Mouse (Mus musculus) hindbrain, embryonic 13.5 days (tissue): ENCODE measurements around the gene C330007P06Rik. TPM values are rescaled to one million over a fixed set of nuclear protein-coding genes. Genes with fewer than 3 reads are reported as not detected.

Experiments
- ATAC-seq: fragments of 200-750 bp; cut with Nextera tagmentation; 2 replicates; pipeline ENCODE4 v1.8.0; 2017; ENCODE audit warnings: moderate TSS enrichment; ENCODE audit not compliant: low FRiP score
- H3K27ac ChIP-seq: fragments of 300-500 bp; sonication (generic); 2 replicates; pipeline ENCODE4 v1.5.1; 2015; ENCODE audit warnings: inconsistent platforms, mild to moderate bottlenecking, moderate library complexity
- H3K27me3 ChIP-seq: fragments of 300-500 bp; sonication (generic); 2 replicates; pipeline ENCODE4 v1.6.1; 2015; ENCODE audit warnings: mild to moderate bottlenecking, inconsistent platforms
- H3K36me3 ChIP-seq: fragments of 300-500 bp; sonication (generic); 2 replicates; pipeline ENCODE4 v1.6.1; 2015; ENCODE audit warnings: mild to moderate bottlenecking, inconsistent platforms
- H3K4me1 ChIP-seq: fragments of 300-500 bp; sonication (generic); replicated peaks from 2 replicates; pipeline ENCODE4 v1.6.1; 2015; ENCODE audit warnings: inconsistent platforms
- H3K4me2 ChIP-seq: fragments of 300-500 bp; sonication (generic); 2 replicates; pipeline ENCODE4 v1.6.1; 2015; ENCODE audit warnings: inconsistent platforms, mild to moderate bottlenecking, moderate library complexity
- H3K4me3 ChIP-seq: fragments of 300-500 bp; sonication (generic); 2 replicates; pipeline ENCODE4 v1.5.1; 2015; ENCODE audit warnings: mild to moderate bottlenecking, inconsistent platforms
- H3K9ac ChIP-seq: fragments of 300-500 bp; sonication (generic); 2 replicates; pipeline ENCODE4 v1.6.1; 2015; ENCODE audit warnings: mild to moderate bottlenecking, inconsistent platforms
- H3K9me3 ChIP-seq: fragments of 300-500 bp; sonication (generic); 2 replicates; pipeline ENCODE4 v1.6.1; 2016; ENCODE audit warnings: inconsistent platforms
- WGBS: fragments of 180-500 bp; shearing (Covaris S2); methylation state at CpG from one replicate; pipeline ENCODE4 v1.1.7; 2015; 5-methylcytosine and 5-hydroxymethylcytosine counted together
- polyA plus RNA-seq: library from polyadenylated mRNA; unstranded; fragments of >200 nt; fragmentation: Nextera tagmentation; extraction: Ambion mirVana; gene quantifications from 2 replicates; pipeline ENCODE4 v1.2.1, GENCODE M21; 2015

The C330007P06Rik gene
- polyA plus RNA-seq, 1 experiment from 2014 or later: 24.7 TPM

DNA sequence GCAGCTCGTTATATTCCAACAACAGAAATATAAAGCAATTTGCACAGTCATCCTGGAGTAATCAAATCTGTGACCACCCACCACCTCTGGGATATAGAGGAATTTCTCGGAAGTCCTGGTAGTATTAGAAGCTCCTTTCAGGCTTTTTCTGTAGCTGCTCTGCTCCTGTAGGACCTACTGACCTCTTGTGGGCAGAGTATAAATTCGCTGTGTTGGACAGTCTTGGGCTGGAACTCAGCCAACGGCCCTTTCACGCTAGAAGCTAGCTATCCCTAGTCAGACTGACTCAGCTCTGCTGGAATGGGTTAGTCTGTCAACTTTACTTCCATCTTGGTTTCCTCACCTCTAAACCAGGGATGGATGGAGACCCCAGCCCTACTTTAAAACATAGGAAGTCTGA, 43.6 kb downstream of the C330007P06Rik start:
- H3K9me3 ChIP-seq: no peaks in the 10 kb centered on the region
- WGBS: 48% methylated on average over 5 of the region's 5 CpGs
- no peak for ATAC-seq

DNA sequence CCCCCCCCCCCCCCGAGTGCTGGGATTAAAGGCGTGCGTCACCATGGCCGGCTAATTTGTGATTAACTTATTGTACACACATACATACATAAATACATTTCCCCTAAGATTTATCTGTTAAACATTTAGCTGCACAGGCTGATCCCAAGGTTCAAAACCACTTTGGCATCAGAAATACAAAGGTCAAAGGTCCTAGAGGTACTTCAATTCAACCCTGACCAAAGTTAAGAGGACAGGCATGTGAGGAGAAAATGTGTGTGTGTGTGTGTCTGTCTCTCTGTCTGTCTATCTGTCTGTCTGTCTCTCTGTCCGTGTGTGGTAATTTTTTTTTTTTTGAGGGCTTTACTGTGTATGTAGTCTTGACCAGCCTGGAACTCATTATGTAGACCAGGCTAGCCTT, 47.0 kb downstream of the C330007P06Rik start:
- Histone ChIP-seq H3K36me3 (no peaks in the 10 kb centered on the region), H3K4me2 (no peak overlapping the region)
- 90% methylated on average over 5 of the region's 5 CpGs for WGBS

More for the DNA sequence above, 43.6 kb downstream of the C330007P06Rik start:
- no peak overlapping the region for H3K27ac ChIP-seq
- H3K4me1 ChIP-seq: peaks cover 3% of the 10 kb centered on the region
- H3K4me2 ChIP-seq: no peak overlapping the region
- no peak overlapping the region for H3K9ac ChIP-seq
- H3K36me3 ChIP-seq: no peaks in the 10 kb centered on the region
- H3K27me3 ChIP-seq: no peaks in the 10 kb centered on the region
- no peak overlapping the region for H3K4me3 ChIP-seq

DNA sequence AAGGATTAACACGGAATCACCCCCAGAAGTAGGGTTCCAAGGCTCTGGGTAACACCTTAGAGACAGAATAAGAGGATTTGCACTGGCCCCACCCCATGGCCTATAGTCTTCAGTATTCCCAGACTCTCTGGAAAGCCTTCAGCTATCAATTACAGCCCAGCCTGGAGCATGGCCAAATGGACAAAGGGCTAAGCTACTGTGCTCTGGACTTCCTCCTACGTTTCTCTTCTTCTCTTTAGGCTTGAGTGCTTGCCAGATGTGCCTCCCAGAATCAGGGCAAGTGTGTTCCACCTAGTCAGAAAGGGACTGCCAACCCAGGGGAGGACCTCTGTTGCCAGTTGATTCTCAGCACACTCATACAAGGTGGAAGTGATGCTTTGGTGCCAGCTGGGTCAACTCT, 48.9 kb downstream of the C330007P06Rik start:
- no peak for ATAC-seq
- 57% methylated on average over 2 of the region's 2 CpGs for WGBS

More for the DNA sequence above, 47.0 kb downstream of the C330007P06Rik start:
- H3K27me3 ChIP-seq: no peaks in the 10 kb centered on the region
- H3K27ac ChIP-seq: no peak overlapping the region
- no peak overlapping the region for H3K4me3 ChIP-seq
- H3K9ac ChIP-seq: no peak overlapping the region
- H3K9me3 ChIP-seq: no peaks in the 10 kb centered on the region
- ATAC-seq: no peak
- H3K4me1 ChIP-seq: no peaks in the 10 kb centered on the region

DNA sequence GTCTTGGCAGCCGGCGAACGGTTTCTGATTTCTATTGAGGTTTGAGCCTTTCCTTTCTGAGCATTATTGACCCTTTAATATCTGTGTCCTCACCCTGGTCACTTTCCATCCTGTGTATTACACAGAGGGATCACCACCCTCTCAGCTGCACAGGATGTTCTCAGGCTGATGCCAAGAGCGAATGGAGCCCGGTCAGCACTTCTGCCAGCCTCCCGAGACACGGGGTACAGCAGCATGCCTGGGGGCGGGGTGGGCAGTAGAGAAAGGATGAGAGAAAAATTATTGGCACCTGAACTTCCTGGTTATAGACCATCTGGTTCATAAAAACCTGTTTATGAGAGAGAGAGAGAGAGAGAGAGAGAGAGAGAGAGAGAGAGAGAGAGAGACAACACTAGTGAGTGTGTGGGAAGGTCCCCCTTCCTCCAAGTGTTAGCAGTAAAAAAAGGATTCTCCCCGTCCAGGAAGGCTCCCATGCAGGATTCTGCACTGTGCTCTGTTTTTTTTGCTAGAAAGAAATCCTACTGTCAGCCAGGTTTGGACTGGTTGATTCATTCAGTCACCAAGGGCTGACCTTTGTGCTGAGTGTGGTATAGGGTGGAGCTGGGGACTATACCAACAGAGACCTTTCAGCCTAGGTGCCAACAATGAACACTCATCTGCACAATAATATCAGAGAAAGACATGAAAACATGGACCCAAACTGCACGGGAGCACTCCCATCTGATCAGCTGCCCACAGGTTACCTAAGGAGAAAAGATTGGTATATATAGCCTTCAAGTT, 49.8 kb downstream of the C330007P06Rik start:
- no peak overlapping the region for H3K4me2 ChIP-seq

More for the DNA sequence above, 48.9 kb downstream of the C330007P06Rik start:
- H3K9me3 ChIP-seq: no peaks in the 10 kb centered on the region
- H3K9ac ChIP-seq: no peak overlapping the region
- H3K4me2 ChIP-seq: no peak overlapping the region
- H3K36me3 ChIP-seq: no peaks in the 10 kb centered on the region
- H3K27ac ChIP-seq: no peak overlapping the region
- H3K4me1 ChIP-seq: no peaks in the 10 kb centered on the region
- H3K27me3 ChIP-seq: no peaks in the 10 kb centered on the region
- H3K4me3 ChIP-seq: no peak overlapping the region

DNA sequence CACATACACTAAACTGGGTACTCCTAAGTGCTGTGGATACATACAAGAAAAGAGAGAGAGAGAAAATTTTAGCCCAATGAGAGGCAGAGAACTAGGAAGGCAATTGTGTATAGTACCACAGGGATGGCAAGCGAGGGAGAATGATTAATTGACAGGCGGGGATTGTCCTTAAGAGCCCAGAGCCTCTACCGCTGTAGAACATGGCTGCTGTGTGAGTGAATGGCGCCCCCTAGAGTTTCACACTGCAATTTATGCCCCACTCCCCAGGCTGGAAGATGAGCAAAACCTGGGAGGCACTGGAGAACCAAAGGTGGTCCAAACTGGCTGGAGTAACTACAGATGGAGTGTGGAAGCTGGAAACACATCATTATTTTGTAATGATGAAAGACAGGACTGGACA, 53.7 kb downstream of the C330007P06Rik start:
- H3K36me3 ChIP-seq: no peaks in the 10 kb centered on the region
- H3K27ac ChIP-seq: no peak overlapping the region
- no peak overlapping the region for H3K4me3 ChIP-seq
- no peak overlapping the region for H3K9ac ChIP-seq
- ATAC-seq: peak; percentile 63; the same call in 1 of the 2 replicates
- WGBS: 11% methylated on average over 4 of the region's 4 CpGs
- no peaks in the 10 kb centered on the region for H3K9me3 ChIP-seq
- H3K27me3 ChIP-seq: no peaks in the 10 kb centered on the region
- H3K4me1 ChIP-seq: peaks cover 7% of the 10 kb centered on the region
- H3K4me2 ChIP-seq: no peak overlapping the region

More for the DNA sequence above, 49.8 kb downstream of the C330007P06Rik start:
- no peak for ATAC-seq
- Histone ChIP-seq H3K9me3 (no peaks in the 10 kb centered on the region), H3K36me3 (no peaks in the 10 kb centered on the region), H3K27me3 (no peaks in the 10 kb centered on the region), H3K4me3 (no peak overlapping the region), H3K4me1 (no peaks in the 10 kb centered on the region), H3K9ac (no peak overlapping the region), H3K27ac (no peak overlapping the region)
- 81% methylated on average over 10 of the region's 10 CpGs for WGBS

DNA sequence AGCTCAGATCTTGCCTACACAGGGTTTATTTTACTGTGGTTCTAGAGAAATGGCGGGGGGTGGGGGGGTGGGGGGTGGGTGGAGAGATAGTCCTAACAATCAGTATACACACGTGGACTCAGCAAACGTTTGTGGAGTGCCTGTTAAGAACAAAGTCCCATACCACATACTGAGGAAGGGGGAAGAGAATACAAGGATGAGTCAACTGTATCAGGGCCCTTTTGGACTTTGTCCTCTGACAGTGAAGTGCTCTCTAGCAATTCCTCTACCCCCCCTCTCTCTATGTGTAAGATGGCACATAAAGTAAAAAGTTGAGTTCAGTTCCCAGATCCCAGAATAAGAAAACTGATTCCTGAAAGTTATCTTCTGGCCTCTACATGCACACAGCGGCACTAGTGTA, 54.3 kb downstream of the C330007P06Rik start:
- Histone ChIP-seq H3K4me1 (peaks cover 7% of the 10 kb centered on the region), H3K9ac (no peak overlapping the region), H3K4me2 (no peak overlapping the region), H3K27me3 (no peaks in the 10 kb centered on the region), H3K36me3 (no peaks in the 10 kb centered on the region), H3K27ac (no peak overlapping the region), H3K9me3 (no peaks in the 10 kb centered on the region), H3K4me3 (no peak overlapping the region)
- WGBS: 64% methylated on average over 4 of the region's 4 CpGs
- no peak for ATAC-seq

DNA sequence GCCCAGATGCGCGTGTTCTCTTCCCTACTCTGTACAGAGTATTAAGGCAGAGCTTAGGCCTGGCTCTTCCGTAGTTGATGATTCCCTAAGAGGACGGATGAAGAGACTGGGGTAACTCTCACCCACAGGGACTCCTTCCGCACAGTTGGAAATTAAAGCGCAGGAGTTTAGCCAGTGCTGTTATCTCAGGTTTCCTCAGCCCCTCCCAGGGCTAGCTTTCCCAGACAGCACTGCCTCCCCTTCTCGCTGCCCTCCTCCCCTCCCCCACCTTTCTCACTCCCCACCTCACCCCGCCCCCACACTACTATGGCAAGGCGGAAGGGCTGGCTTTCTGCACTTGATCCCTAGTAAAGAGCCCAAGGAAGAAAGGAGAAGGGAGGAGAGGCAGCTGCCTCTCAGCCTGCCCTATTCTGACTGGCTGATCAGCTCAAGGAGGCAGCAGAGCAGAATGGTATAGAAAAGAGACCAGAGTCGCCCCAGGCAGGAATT, 56.9 kb downstream of the C330007P06Rik start:
- WGBS: 18% methylated on average over 10 of the region's 10 CpGs
- ATAC-seq: peak; percentile 78
- Histone ChIP-seq H3K27ac (peak overlapping the region; percentile 89), H3K4me1 (peaks cover 7% of the 10 kb centered on the region), H3K4me3 (peak overlapping the region; percentile 12), H3K27me3 (no peaks in the 10 kb centered on the region), H3K36me3 (no peaks in the 10 kb centered on the region), H3K9ac (peak overlapping the region; percentile 46; the same call in 1 of the 2 replicates), H3K4me2 (peak overlapping the region; percentile 42), H3K9me3 (no peaks in the 10 kb centered on the region)

DNA sequence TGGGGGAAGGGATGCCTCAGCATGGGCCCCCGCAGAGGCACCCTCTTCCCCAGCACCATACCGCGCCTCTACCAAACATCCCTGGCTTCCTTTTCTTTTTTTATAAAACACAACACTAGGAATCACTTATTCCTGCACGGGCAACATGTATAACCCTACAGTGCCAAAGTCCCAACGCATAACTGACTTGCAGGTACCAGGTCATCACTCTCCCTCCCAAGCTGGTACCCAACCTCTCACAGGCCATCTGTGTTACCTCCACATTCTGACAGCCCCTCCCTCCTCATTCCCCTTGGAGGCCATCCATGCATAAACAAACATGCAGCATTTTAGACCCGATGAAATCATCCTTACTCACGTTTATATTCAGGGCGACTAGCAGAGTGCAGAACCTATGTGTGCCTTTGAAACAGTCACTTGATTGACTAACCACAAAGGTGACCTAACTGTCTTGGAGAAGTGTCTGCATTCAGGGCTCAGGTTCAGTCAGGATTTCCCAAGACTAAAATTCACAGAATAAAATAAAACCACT, 57.5 kb downstream of the C330007P06Rik start:
- 18% methylated on average over 8 of the region's 8 CpGs for WGBS
- H3K27ac ChIP-seq: peak overlapping the region; percentile 89

DNA sequence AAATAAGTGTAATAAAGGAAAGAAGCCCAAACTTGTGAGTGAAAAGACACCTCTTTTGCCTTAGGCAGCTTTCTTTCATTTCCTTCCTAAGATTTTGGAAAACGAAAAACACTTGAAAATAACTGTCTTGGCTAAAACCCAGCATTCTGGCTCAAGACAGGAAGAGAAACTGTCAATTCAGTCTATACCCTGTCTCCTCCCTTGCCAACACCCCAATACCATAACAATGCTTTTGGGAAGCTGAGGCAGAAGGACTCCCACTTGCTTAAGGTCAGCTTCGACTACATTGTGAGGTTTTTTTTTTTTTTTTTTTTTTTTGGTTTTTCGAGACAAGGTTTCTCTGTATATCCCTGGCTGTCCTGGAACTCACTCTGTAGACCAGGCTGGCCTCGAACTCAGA, 58.5 kb downstream of the C330007P06Rik start:
- no peaks in the 10 kb centered on the region for H3K27me3 ChIP-seq
- 85% methylated on average over 4 of the region's 4 CpGs for WGBS

More for the DNA sequence above, 57.5 kb downstream of the C330007P06Rik start:
- Histone ChIP-seq H3K27me3 (no peaks in the 10 kb centered on the region), H3K4me1 (peaks cover 7% of the 10 kb centered on the region), H3K9ac (no peak overlapping the region), H3K4me3 (peak overlapping the region; percentile 12), H3K4me2 (peak overlapping the region; percentile 42), H3K36me3 (no peaks in the 10 kb centered on the region), H3K9me3 (no peaks in the 10 kb centered on the region)
- no peak for ATAC-seq

DNA sequence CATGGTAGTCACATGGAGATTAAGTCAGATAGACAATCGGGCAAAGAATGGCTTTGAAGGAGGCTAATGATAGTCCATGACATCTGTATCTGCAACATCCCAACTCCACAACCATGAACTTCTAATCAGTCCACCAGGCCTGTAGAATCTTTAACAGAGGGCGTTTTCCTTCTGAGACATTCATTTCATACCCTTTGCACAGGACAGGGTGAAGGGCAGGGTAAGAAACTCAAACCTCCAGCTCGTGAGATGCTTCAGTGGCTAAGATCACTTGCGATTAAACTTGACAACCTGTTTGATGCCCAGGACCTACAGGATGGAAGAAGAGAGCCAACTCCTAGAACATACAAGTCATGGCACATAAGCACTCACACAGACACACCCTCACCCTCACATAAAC, 58.9 kb downstream of the C330007P06Rik start:
- H3K27ac ChIP-seq: no peak overlapping the region
- no peak overlapping the region for H3K4me2 ChIP-seq
- 92% methylated on average over 4 of the region's 4 CpGs for WGBS
- H3K36me3 ChIP-seq: no peaks in the 10 kb centered on the region
- H3K4me3 ChIP-seq: no peak overlapping the region
- H3K9ac ChIP-seq: no peak overlapping the region
- H3K4me1 ChIP-seq: peaks cover 7% of the 10 kb centered on the region
- ATAC-seq: no peak
- H3K27me3 ChIP-seq: no peaks in the 10 kb centered on the region
- H3K9me3 ChIP-seq: no peaks in the 10 kb centered on the region

More for the DNA sequence above, 58.5 kb downstream of the C330007P06Rik start:
- Histone ChIP-seq H3K9me3 (no peaks in the 10 kb centered on the region), H3K4me3 (no peak overlapping the region), H3K36me3 (no peaks in the 10 kb centered on the region), H3K4me1 (peaks cover 7% of the 10 kb centered on the region), H3K4me2 (no peak overlapping the region), H3K27ac (no peak overlapping the region), H3K9ac (no peak overlapping the region)
- no peak for ATAC-seq

DNA sequence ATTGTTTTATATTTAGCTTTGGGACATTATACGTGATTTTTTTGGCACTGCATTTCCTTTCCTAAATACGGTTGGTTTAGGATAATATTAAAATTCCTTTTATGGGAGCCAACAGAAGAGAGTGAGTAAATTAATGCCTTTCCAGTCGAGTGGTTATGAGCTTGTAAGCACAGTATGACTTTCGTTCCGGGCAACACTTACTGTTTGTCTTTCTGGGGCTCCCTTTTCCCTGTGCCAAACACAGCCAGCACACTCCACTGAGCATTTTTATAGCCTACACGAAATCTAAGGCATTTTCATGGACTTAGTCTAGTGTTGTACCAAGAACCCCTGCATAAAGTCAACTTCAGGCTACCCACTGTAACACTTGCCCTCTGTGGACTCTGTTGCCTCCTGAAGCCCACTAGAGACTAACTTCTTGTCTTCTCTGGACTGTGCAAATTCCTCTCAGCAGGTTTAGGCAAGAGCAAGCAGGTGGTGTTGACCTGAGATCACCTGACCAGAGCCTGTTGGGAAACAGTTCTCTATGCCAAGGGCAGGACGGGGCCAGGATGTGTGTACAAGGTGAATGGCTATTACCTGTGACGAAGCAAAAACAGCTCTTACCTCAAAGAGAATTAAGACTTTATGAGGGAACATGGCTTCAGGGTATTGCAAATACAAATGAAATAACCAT, 59.6 kb downstream of the C330007P06Rik start:
- Histone ChIP-seq H3K9ac (no peak overlapping the region), H3K4me2 (no peak overlapping the region), H3K4me3 (no peak overlapping the region), H3K4me1 (peaks cover 7% of the 10 kb centered on the region), H3K9me3 (no peaks in the 10 kb centered on the region), H3K36me3 (no peaks in the 10 kb centered on the region), H3K27me3 (no peaks in the 10 kb centered on the region), H3K27ac (no peak overlapping the region)
- ATAC-seq: no peak
- WGBS: 81% methylated on average over 8 of the region's 8 CpGs

DNA sequence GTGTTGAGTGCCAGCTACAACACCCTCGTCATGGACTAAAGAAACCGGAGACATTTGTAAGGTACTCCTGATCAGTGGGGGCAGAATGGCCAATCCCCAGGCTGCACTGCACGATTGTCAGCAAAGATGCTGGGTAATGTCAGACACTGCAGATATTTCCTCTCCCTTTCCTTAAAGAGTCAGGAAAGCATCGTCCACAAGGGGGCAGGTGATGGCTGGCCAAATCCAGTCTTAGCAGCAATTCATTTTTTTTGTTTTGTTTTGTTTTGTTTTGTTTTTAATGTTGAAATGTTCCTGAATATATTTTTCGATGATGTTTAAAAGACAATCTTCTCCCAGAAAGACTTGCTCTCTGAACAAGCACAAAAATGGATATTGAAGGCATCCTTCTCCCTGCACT, 62.5 kb downstream of the C330007P06Rik start:
- Histone ChIP-seq H3K9me3 (no peaks in the 10 kb centered on the region), H3K4me3 (no peak overlapping the region), H3K4me2 (no peak overlapping the region), H3K27me3 (no peaks in the 10 kb centered on the region), H3K27ac (no peak overlapping the region), H3K36me3 (no peaks in the 10 kb centered on the region), H3K4me1 (peaks cover 12% of the 10 kb centered on the region), H3K9ac (no peak overlapping the region)
- no peak for ATAC-seq
- 47% methylated on average over 5 of the region's 5 CpGs for WGBS
